Mouse (Mus musculus) splenic B cell, adult 2 months (primary cell): ENCODE measurements at regions not wholly inside any gene's neighbourhood (a gene's known extent, or its start where the extent isn't known, plus 50 kb on each side); places are given as distances from the start of the nearest gene placed in this dataset.

ENCODE experiments used
- DNase-seq: peaks from one replicate; pipeline ENCODE4 v3.0.0-alpha.2; 2011; ENCODE audit warnings: low read depth, low spot score
- H3K27me3 ChIP-seq: 2 replicates; pipeline ENCODE4 v1.6.1; 2012; ENCODE audit warnings: mild to moderate bottlenecking, low read length, moderate library complexity, mixed read lengths; ENCODE audit not compliant: control insufficient read depth, poor library complexity, insufficient read depth, severe bottlenecking
- H3K36me3 ChIP-seq: 2 replicates; pipeline ENCODE4 v1.6.1; 2012; ENCODE audit warnings: mild to moderate bottlenecking, low read length, moderate library complexity, mixed read lengths; ENCODE audit not compliant: control insufficient read depth, poor library complexity, insufficient read depth, severe bottlenecking

DNA sequence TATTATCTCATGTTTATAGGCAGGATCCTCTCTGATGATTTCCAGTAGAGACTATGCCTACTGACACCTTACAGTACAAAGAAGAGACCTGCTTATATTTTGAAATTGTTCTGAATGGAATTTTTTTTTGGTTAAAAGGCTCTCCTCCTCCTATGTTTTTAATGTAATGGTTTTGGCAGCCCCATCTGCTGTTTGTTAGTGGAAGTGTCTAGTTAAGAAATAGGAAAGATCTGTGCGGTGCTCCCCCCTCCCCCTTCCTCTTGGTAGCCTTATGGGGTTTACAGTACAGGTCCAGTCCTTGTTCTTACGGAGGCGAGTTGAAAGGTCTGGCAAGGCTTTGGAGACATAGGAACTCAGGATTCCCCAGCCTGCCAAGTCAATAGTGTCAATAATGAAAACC, 334.0 kb upstream of the Mki67 start:
- DNase-seq = no peak
- H3K36me3 ChIP-seq = no peaks in the 10 kb centered on the region
- H3K27me3 ChIP-seq = no peaks in the 10 kb centered on the region

DNA sequence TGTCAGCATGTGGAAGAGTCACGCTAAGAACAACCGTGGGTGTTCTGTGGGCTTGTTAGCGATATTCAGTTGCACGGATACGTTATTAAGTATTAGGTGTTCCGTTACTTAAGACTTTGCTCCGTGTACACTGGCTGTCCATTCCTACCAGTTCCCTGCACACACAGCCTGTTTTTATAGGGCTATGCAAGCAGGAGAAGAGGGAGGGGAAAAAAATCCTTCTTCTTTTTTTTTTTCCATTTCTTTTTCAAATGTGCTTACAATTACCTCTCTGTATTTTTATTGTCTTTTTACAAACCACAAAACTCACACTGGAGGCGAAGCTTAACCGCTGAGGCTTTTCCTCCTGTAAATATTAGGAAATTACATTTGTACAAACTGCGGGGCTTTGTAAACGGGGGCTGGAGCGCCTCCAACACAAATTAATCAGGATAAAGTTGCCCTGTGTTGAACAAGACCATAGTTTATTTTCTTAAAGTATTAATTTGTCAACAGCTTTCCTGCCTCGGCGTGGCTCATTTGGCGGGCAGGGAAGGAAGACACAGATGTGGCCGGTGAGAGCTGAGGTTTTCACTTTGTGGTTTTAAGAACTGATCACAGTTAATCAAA, 340.8 kb upstream of the Mki67 start:
- no peak for DNase-seq
- Histone ChIP-seq H3K36me3 (no peaks in the 10 kb centered on the region), H3K27me3 (no peaks in the 10 kb centered on the region)

- DNase-seq = no peak
- H3K36me3 ChIP-seq = no peaks in the 10 kb centered on the region
- no peaks in the 10 kb centered on the region for H3K27me3 ChIP-seq
Measured at GRCm38 (mm10) chr7:136058319-136058718, 342.2 kb upstream of the Mki67 start.

DNA sequence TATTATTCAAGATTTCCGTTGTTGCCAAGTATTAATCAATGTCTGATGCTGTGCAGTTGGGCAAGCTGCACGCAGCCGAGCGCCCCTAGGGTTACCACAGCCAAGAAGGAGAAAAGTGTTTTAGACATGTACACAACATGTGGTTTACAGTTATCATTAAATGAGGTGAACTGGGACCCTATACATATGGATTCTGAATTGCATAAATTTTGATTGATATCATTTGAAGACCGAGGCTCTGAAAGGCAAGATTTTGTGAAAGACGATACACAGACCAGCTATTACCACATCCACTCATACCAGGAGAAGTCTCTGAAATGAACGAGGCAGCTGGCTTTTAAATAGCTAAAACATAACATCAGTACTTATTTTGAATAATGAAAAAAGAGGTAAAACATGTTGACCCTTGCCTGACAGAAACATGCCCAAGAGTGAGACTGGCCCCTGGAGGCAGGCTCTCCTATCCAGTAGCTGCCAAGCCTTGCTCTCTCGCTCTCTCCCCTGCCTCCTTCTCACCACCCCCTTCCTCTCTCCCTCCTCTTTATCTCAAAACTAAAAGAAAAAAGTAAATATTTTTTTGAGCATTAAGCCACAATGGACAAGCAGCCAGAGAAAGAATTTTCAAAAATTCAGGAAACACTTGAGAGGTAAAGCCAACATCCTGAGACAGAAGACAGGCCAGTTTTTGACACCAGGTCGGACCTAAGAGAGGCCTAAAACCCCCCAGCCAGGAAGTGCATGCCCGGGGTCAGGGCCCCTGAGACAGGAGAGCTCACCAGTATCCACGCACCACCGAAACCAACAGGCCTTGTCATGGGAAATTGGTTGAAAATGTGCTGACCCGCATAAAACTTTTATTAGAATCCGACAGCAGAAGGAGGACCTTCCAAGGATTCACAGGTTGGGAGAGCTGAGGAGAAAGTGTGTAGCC, 342.9 kb upstream of the Mki67 start:
- DNase-seq = no peak
- H3K27me3 ChIP-seq = no peaks in the 10 kb centered on the region
- no peaks in the 10 kb centered on the region for H3K36me3 ChIP-seq

DNA sequence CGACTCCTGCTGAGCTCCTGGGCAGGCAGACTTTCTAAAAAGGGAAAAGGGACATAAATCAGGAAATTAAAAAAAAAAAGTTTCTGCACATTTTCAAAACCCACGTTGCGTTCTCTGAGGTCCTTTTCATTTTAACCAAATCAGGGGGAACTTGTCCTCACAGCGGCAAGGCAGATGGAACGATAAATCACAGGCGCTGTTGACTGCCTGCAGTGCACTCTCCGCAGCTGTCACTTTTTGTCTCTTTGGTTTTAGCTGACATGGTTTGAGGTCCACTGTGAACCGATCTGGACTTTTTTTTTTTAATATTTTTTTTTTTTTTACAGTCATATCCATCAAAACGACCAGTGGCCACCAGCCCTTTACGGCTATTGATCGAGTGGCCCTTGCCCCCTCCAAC, 343.7 kb upstream of the Mki67 start:
- Histone ChIP-seq H3K36me3 (no peaks in the 10 kb centered on the region), H3K27me3 (no peaks in the 10 kb centered on the region)
- DNase-seq = no peak

GRCm38 (mm10) chr7:136060339-136061073, 344.3 kb upstream of the Mki67 start:
- Histone ChIP-seq H3K36me3 (no peaks in the 10 kb centered on the region), H3K27me3 (no peaks in the 10 kb centered on the region)
- no peak for DNase-seq

DNA sequence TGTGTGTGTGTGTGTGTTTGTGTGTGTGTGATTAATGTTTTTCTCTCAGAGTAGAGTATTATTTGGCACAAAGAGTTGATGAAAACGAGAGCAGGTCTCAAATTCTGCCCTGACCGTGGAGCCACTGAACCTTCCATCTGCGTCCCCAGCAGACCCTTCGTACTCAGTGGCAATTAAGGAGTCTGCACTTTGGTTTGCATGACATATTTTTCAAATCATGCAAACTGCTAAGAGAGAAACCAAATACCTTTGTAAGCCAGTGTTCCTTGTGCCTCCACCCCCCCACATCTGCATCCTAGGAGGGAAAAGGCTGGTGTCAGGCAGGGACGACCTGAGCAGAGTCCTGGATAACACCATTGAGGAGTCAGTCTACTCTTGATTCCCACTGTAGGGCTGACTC, 346.5 kb upstream of the Mki67 start:
- no peak for DNase-seq
- Histone ChIP-seq H3K27me3 (no peaks in the 10 kb centered on the region), H3K36me3 (no peaks in the 10 kb centered on the region)

GRCm38 (mm10) chr7:136065038-136065678, 349.0 kb upstream of the Mki67 start:
- Histone ChIP-seq H3K36me3 (no peaks in the 10 kb centered on the region), H3K27me3 (no peaks in the 10 kb centered on the region)
- DNase-seq = no peak

DNA sequence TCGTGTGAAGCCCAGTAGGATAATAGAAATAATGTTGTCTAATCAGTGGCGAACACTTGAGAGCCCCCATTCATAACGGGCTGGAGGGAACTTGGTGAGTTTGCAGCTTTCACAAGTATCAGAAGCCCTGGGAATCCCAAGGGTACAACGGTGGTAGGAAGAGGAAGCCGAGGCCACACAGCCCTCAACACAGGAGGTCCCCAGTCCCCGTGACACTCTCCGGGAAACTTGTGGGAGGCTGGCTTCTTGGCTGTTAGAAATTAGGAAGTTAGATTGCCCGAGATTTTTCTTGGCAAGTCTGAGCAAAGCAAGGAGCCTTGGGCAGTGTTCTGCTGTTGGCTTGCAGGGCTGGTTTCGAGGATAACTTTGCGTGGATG, 349.5 kb upstream of the Mki67 start:
- no peaks in the 10 kb centered on the region for H3K27me3 ChIP-seq
- no peak for DNase-seq
- no peaks in the 10 kb centered on the region for H3K36me3 ChIP-seq

- no peak for DNase-seq
Measured at GRCm38 (mm10) chr7:136070881-136071280, 354.7 kb upstream of the Mki67 start.

GRCm38 (mm10) chr7:136071331-136071730, 355.2 kb upstream of the Mki67 start:
- DNase-seq = no peak
- no peaks in the 10 kb centered on the region for H3K36me3 ChIP-seq
- no peaks in the 10 kb centered on the region for H3K27me3 ChIP-seq

More at GRCm38 (mm10) chr7:136070881-136071280, 354.7 kb upstream of the Mki67 start:
- no peaks in the 10 kb centered on the region for H3K36me3 ChIP-seq
- H3K27me3 ChIP-seq = no peaks in the 10 kb centered on the region

GRCm38 (mm10) chr7:136073265-136073799, 357.2 kb upstream of the Mki67 start:
- H3K36me3 ChIP-seq = no peaks in the 10 kb centered on the region
- no peak for DNase-seq
- no peaks in the 10 kb centered on the region for H3K27me3 ChIP-seq

DNA sequence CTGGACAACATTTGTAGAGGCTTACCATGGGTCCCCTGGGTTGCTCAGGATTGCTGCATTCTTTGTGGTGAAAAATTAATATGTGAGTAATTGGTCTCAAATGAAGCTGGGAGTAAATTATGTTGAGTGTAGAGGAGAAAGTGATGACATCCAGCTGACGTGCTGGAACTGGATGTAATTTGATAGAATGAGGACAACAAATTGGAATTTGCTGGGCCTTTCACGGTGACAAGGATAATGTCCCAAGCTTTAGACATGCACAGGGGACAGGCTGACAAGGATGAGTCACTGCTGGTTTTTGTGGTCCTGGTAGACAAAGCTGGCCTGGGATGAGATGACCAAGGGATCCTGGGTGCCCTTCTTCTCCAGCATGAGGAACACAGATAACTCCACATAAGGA, 357.9 kb upstream of the Mki67 start:
- H3K27me3 ChIP-seq = no peaks in the 10 kb centered on the region
- H3K36me3 ChIP-seq = no peaks in the 10 kb centered on the region
- no peak for DNase-seq

GRCm38 (mm10) chr7:136081534-136082252, 365.5 kb upstream of the Mki67 start:
- Histone ChIP-seq H3K27me3 (no peaks in the 10 kb centered on the region), H3K36me3 (no peaks in the 10 kb centered on the region)
- DNase-seq = no peak
